Mouse (Mus musculus) left cerebral cortex, postnatal 14 days (tissue): Measurements from ENCODE around the gene Pard3. TPM values are rescaled to one million over a fixed set of nuclear protein-coding genes. Genes with fewer than 3 reads are reported as not detected.

ENCODE experiments used
- DNase-seq, 2 experiments: peaks; one replicate each; pipeline ENCODE4 v3.0.0; 2021 to 2022; ENCODE audit warnings: low spot score in 2 of 2, mixed read lengths in 1 of 2
- intact Hi-C: fragments of 180-260 bp; cut with DNase I; formaldehyde crosslinking; loops from one replicate; pipeline ENCODE4 v1.15.1; 2025
- total RNA-seq, 2 experiments: library from RNA; stranded (reverse); gene quantifications; 2 replicates each; pipeline ENCODE4 v1.2.3; 2021

Pard3 gene
- total RNA-seq, 2 experiments from 2014 or later: 12.0 to 13.2 TPM

GRCm38 (mm10) chr8:127437613-127438235, 374.0 kb downstream of the Pard3 start:
- intact Hi-C loops: loop anchor here (5.0 kb wide), 2 partner anchors 115 to 920 kb away; partner anchors contain the start of gene Nrp1
- no peak for DNase-seq

GRCm38 (mm10) chr8:127438625-127439391, 375.1 kb downstream of the Pard3 start:
- intact Hi-C loops: loop anchor here (5.0 kb wide), 2 partner anchors 113 to 918 kb away; partner anchors contain the start of gene Nrp1
- DNase-seq: peak; percentile 55 to 57

- peak; percentile 36 to 44 for DNase-seq
- intact Hi-C loops: loop anchor here (5.0 kb wide), 2 partner anchors 113 to 918 kb away; partner anchors contain the start of gene Nrp1
Measured at GRCm38 (mm10) chr8:127439392-127440160, 375.9 kb downstream of the Pard3 start.

GRCm38 (mm10) chr8:127440161-127440833, 376.6 kb downstream of the Pard3 start:
- intact Hi-C loops: no loop called here
- peak; percentile 14 to 51 for DNase-seq

- intact Hi-C loops: no loop called here
- no peak for DNase-seq
Measured at GRCm38 (mm10) chr8:127440834-127441485, 377.3 kb downstream of the Pard3 start.

- intact Hi-C loops: no loop called here
Measured at GRCm38 (mm10) chr8:127447401-127447800, 383.7 kb downstream of the Pard3 start.

GRCm38 (mm10) chr8:127449066-127449840, 385.6 kb downstream of the Pard3 start:
- DNase-seq: no peak
- intact Hi-C loops: no loop called here

More at GRCm38 (mm10) chr8:127447401-127447800, 383.7 kb downstream of the Pard3 start:
- no peak for DNase-seq

GRCm38 (mm10) chr8:127450954-127451668, 387.4 kb downstream of the Pard3 start:
- no peak for DNase-seq
- intact Hi-C loops: no loop called here

GRCm38 (mm10) chr8:127452364-127452763, 388.7 kb downstream of the Pard3 start:
- intact Hi-C loops: no loop called here
- DNase-seq: no peak

GRCm38 (mm10) chr8:127457901-127458300, 394.2 kb downstream of the Pard3 start:
- DNase-seq: no peak
- intact Hi-C loops: no loop called here

GRCm38 (mm10) chr8:127461173-127461572, 397.5 kb downstream of the Pard3 start:
- intact Hi-C loops: no loop called here
- DNase-seq: no peak

- no peak for DNase-seq
- intact Hi-C loops: no loop called here
Measured at GRCm38 (mm10) chr8:127462378-127462935, 398.8 kb downstream of the Pard3 start.

- intact Hi-C loops: no loop called here
- no peak for DNase-seq
Measured at GRCm38 (mm10) chr8:127464300-127464699, 400.6 kb downstream of the Pard3 start.

- DNase-seq: no peak
- intact Hi-C loops: no loop called here
Measured at GRCm38 (mm10) chr8:127472204-127472603, 408.5 kb downstream of the Pard3 start.

- no peak for DNase-seq
- intact Hi-C loops: no loop called here
Measured at GRCm38 (mm10) chr8:127480003-127480402, 416.3 kb downstream of the Pard3 start.

- intact Hi-C loops: no loop called here
Measured at GRCm38 (mm10) chr8:127485618-127486017, 421.9 kb downstream of the Pard3 start.

GRCm38 (mm10) chr8:127491963-127492362, 428.3 kb downstream of the Pard3 start:
- intact Hi-C loops: no loop called here
- no peak for DNase-seq

More at GRCm38 (mm10) chr8:127485618-127486017, 421.9 kb downstream of the Pard3 start:
- DNase-seq: no peak
